Mouse (Mus musculus): ENCODE data around the gene Gm49380. TPM values are rescaled to one million over a fixed set of nuclear protein-coding genes. Genes with fewer than 3 reads are reported as not detected.

The Gm49380 gene
- total and polyA plus RNA-seq, 3 experiments, result 0.24 TPM; not detected in 2

GRCm38 (mm10) chr9:44075276-44075995, 37.9 kb downstream of the Gm49380 start:
- DNase-seq (ENCODE audit: low read depth, low spot score), result no peak
- H3K4me1 ChIP-seq (ENCODE audit: control insufficient read depth in 1 of 2, insufficient read depth in 2 of 2, low read length in 2 of 2), result peaks cover 0 to 11% of the 10 kb centered on the region in 2 experiments; a peak in 2 of 4 replicates
- no peaks in the 10 kb centered on the region for H3K9me3 ChIP-seq (replicated peaks; ENCODE audit: insufficient read depth, low read length)
- H3K79me2 ChIP-seq (ENCODE audit: control insufficient read depth, insufficient read depth, low read length, poor library complexity), result no peaks in the 10 kb centered on the region
- no peak overlapping the region for H3K27ac ChIP-seq (ENCODE audit: control insufficient read depth, low read depth, low read length)
- H3K9ac ChIP-seq (ENCODE audit: control insufficient read depth, low read depth, low read length, poor library complexity, severe bottlenecking), result no peak overlapping the region
- H3K36me3 ChIP-seq (ENCODE audit: control insufficient read depth in 1 of 2, insufficient read depth in 2 of 2, low read length in 2 of 2), result peaks cover 0 to 3% of the 10 kb centered on the region in 2 experiments; a peak in 1 of 4 replicates
- no peak overlapping the region for H3K4me3 ChIP-seq (ENCODE audit: control insufficient read depth in 1 of 2, insufficient read depth in 1 of 2, low read depth in 2 of 2, low read length in 2 of 2)
- no peaks in the 10 kb centered on the region for H3K27me3 ChIP-seq (ENCODE audit: control insufficient read depth in 1 of 2, insufficient read depth in 2 of 2, low read length in 2 of 2)
- TF ChIP-seq MYC (IDR thresholded peaks at IDR 0.05; ENCODE audit: low read depth, low read length) (no peak), POLR2A (IDR thresholded peaks at IDR 0.05; ENCODE audit: control insufficient read depth in 1 of 2, insufficient read depth in 1 of 2, low read depth in 1 of 2, low read length in 2 of 2, poor library complexity in 1 of 2) (no peak), RCOR1 (IDR thresholded peaks at IDR 0.05; ENCODE audit: low read depth, low read length) (no peak), TAL1 (IDR thresholded peaks at IDR 0.05; ENCODE audit: low read length) (no peak), UBTF (IDR thresholded peaks at IDR 0.05; ENCODE audit: borderline replicate concordance, insufficient read depth, low read depth, low read length) (no peak)

DNA sequence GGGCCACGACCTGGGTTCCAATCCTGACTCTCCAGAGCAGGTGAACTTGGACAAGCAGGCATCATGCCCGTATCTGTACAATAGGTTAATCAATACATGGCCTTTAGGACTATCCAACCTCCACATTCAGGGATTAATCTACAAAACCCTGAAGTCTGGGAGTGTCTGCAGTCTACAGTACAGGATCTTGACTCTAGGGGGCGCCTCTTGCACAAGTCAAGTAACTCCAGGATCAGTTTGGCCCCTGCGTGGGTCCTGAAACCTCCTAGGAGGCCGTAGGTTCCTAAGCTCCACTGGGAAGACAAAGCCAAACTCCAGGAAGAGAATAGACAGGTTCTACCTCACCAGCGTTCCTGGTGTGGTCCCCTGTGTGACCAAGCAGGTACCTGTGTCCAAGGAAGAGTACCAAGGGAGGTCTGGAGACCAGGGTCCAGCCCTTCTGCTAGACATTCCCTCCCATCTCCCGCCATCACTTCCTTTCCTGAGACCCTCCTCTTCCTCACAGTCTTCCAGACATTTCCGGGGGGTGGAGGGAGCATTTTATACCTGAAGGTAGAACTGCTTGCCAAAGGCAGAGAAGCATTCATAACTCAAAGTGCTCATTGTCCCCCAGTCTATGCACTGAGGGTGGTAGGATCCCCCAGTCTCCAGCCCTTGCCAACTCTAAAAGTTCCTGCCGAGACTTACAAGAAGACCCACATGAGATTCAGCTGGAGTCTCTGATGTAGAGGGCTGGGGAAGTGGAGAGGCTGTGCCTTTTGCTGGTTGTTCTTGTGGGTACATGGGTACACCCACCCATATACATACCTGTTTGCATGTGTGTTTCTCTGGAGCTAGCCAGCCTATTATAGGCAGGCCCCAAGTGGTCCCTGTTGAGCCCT, 38.7 kb downstream of the Gm49380 start:
- Histone ChIP-seq H3K27me3 (ENCODE audit: control insufficient read depth in 1 of 2, insufficient read depth in 2 of 2, low read length in 2 of 2) (no peaks in the 10 kb centered on the region), H3K4me3 (ENCODE audit: control insufficient read depth in 1 of 2, insufficient read depth in 1 of 2, low read depth in 2 of 2, low read length in 2 of 2) (no peak overlapping the region), H3K36me3 (ENCODE audit: control insufficient read depth in 1 of 2, insufficient read depth in 2 of 2, low read length in 2 of 2) (peaks cover 0 to 3% of the 10 kb centered on the region in 2 experiments; a peak in 1 of 4 replicates), H3K79me2 (ENCODE audit: control insufficient read depth, insufficient read depth, low read length, poor library complexity) (no peaks in the 10 kb centered on the region), H3K9ac (ENCODE audit: control insufficient read depth, low read depth, low read length, poor library complexity, severe bottlenecking) (no peak overlapping the region), H3K27ac (ENCODE audit: control insufficient read depth, low read depth, low read length) (no peak overlapping the region), H3K4me1 (ENCODE audit: control insufficient read depth in 1 of 2, insufficient read depth in 2 of 2, low read length in 2 of 2) (peaks cover 0 to 9% of the 10 kb centered on the region in 2 experiments; a peak in 2 of 4 replicates), H3K9me3 (replicated peaks; ENCODE audit: insufficient read depth, low read length) (no peaks in the 10 kb centered on the region)
- TF ChIP-seq SMC3 (IDR thresholded peaks at IDR 0.05; ENCODE audit: low read depth, low read length) (peak; percentile 60), RAD21 (IDR thresholded peaks at IDR 0.05; ENCODE audit: low read depth, low read length) (peak; percentile 70), POLR2A (IDR thresholded peaks at IDR 0.05; ENCODE audit: control insufficient read depth in 1 of 2, insufficient read depth in 1 of 2, low read depth in 1 of 2, low read length in 2 of 2, poor library complexity in 1 of 2) (no peak), CTCF (IDR thresholded peaks at IDR 0.05 in 2 of 3, conservative IDR thresholded peaks at IDR 0.05 in 1 of 3; ENCODE audit: control insufficient read depth in 1 of 3, insufficient read depth in 1 of 3, low read depth in 2 of 3, low read length in 3 of 3, poor library complexity in 1 of 3, severe bottlenecking in 1 of 3) (peak; percentile 73 to 82 (median 82))
- peak; percentile 85 for DNase-seq (ENCODE audit: low read depth, low spot score)

GRCm38 (mm10) chr9:44073115-44073514, 40.2 kb downstream of the Gm49380 start:
- no peak overlapping the region for H3K27ac ChIP-seq (ENCODE audit: control insufficient read depth, low read depth, low read length)
- H3K27me3 ChIP-seq (ENCODE audit: control insufficient read depth in 1 of 2, insufficient read depth in 2 of 2, low read length in 2 of 2), result no peaks in the 10 kb centered on the region
- DNase-seq (ENCODE audit: low read depth, low spot score), result no peak
- H3K9me3 ChIP-seq (replicated peaks; ENCODE audit: insufficient read depth, low read length), result no peaks in the 10 kb centered on the region
- no peaks in the 10 kb centered on the region for H3K79me2 ChIP-seq (ENCODE audit: control insufficient read depth, insufficient read depth, low read length, poor library complexity)
- H3K9ac ChIP-seq (ENCODE audit: control insufficient read depth, low read depth, low read length, poor library complexity, severe bottlenecking), result no peak overlapping the region
- TF ChIP-seq MAFK (IDR thresholded peaks at IDR 0.05; ENCODE audit: borderline replicate concordance, low read depth, low read length), result no peak
- no peak overlapping the region for H3K4me3 ChIP-seq (ENCODE audit: control insufficient read depth in 1 of 2, insufficient read depth in 1 of 2, low read depth in 2 of 2, low read length in 2 of 2)
- H3K4me1 ChIP-seq (ENCODE audit: control insufficient read depth in 1 of 2, insufficient read depth in 2 of 2, low read length in 2 of 2), result 0 out of 4 replicates have a peak, but pooled peaks cover 0 to under 1% of the 10 kb centered on the region in 2 experiments
- H3K36me3 ChIP-seq (ENCODE audit: control insufficient read depth in 1 of 2, insufficient read depth in 2 of 2, low read length in 2 of 2), result no peaks in the 10 kb centered on the region
